Mouse (Mus musculus) cerebral cortex, adult 2 months (tissue): Measurements from ENCODE around the gene Anxa2.

ENCODE experiments used
- WGBS: fragments of 180-500 bp; shearing (Covaris S2); methylation state at CpG from one replicate; pipeline ENCODE4 v1.1.7; 2018; 5-methylcytosine and 5-hydroxymethylcytosine counted together

Gene Anxa2

GRCm38 (mm10) chr9:69459876-69460275 is 6.5 kb downstream of the Anxa2 start:
- WGBS, result 89% methylated on average over 7 of the region's 7 CpGs

- 59% methylated on average over 2 of the region's 2 CpGs for WGBS
Measured at GRCm38 (mm10) chr9:69463046-69463445, 9.6 kb downstream of the Anxa2 start.

- WGBS, result 89% methylated on average over 6 of the region's 6 CpGs
Measured at GRCm38 (mm10) chr9:69464109-69464756, 10.8 kb downstream of the Anxa2 start.

- WGBS, result 75% methylated on average over 4 of the region's 4 CpGs
Measured at GRCm38 (mm10) chr9:69466098-69466497, 12.7 kb downstream of the Anxa2 start.

- WGBS, result 78% methylated on average over 10 of the region's 10 CpGs
Measured at GRCm38 (mm10) chr9:69467310-69467939, 14.0 kb downstream of the Anxa2 start.

- 53% methylated on average over 9 of the region's 9 CpGs for WGBS
Measured at GRCm38 (mm10) chr9:69468991-69469390, 15.6 kb downstream of the Anxa2 start.

- WGBS, result 30% methylated on average over 5 of the region's 5 CpGs
Measured at GRCm38 (mm10) chr9:69470362-69470761, 16.9 kb downstream of the Anxa2 start.

- WGBS, result 31% methylated on average over 6 of the region's 6 CpGs
Measured at GRCm38 (mm10) chr9:69470921-69471320, 17.5 kb downstream of the Anxa2 start.

GRCm38 (mm10) chr9:69472724-69473123 is 19.3 kb downstream of the Anxa2 start:
- 70% methylated on average over 6 of the region's 6 CpGs for WGBS

- 85% methylated on average over 6 of the region's 6 CpGs for WGBS
Measured at GRCm38 (mm10) chr9:69475873-69476272, 22.5 kb downstream of the Anxa2 start.

- WGBS, result 66% methylated on average over 14 of the region's 14 CpGs
Measured at GRCm38 (mm10) chr9:69477195-69477823, 23.9 kb downstream of the Anxa2 start.

GRCm38 (mm10) chr9:69477824-69478222 is 24.4 kb downstream of the Anxa2 start:
- 80% methylated on average over 6 of the region's 6 CpGs for WGBS

- 3% methylated on average over 1 of the region's 1 CpGs for WGBS
Measured at GRCm38 (mm10) chr9:69480344-69480743, 26.9 kb downstream of the Anxa2 start.

- WGBS, result 75% methylated on average over 12 of the region's 12 CpGs
Measured at GRCm38 (mm10) chr9:69483811-69484210, 30.4 kb downstream of the Anxa2 start.

GRCm38 (mm10) chr9:69486140-69486539 is 32.7 kb downstream of the Anxa2 start:
- 83% methylated on average over 8 of the region's 8 CpGs for WGBS

GRCm38 (mm10) chr9:69488510-69488909 is 35.1 kb downstream of the Anxa2 start:
- 62% methylated on average over 8 of the region's 8 CpGs for WGBS

GRCm38 (mm10) chr9:69488972-69489371 is 35.6 kb downstream of the Anxa2 start:
- WGBS, result 37% methylated on average over 5 of the region's 5 CpGs

GRCm38 (mm10) chr9:69492809-69493208 is 39.4 kb downstream of the Anxa2 start:
- WGBS, result 96% methylated on average over 6 of the region's 6 CpGs

GRCm38 (mm10) chr9:69502504-69502903 is 49.1 kb downstream of the Anxa2 start:
- WGBS, result 32% methylated on average over 6 of the region's 6 CpGs

GRCm38 (mm10) chr9:69505611-69506010 is 52.2 kb downstream of the Anxa2 start:
- 9% methylated on average over 7 of the region's 7 CpGs for WGBS

- WGBS, result 37% methylated on average over 11 of the region's 11 CpGs
Measured at GRCm38 (mm10) chr9:69507206-69507605, 53.8 kb downstream of the Anxa2 start.

GRCm38 (mm10) chr9:69508016-69508415 is 54.6 kb downstream of the Anxa2 start:
- WGBS, result 78% methylated on average over 8 of the region's 8 CpGs
